Mouse (Mus musculus): Measurements from ENCODE around the gene Teddm2. TPM values are rescaled to one million over a fixed set of nuclear protein-coding genes. Genes with fewer than 3 reads are reported as not detected.

Teddm2 gene
- total and polyA plus RNA-seq, 2 experiments from 2014 or later: 0.33 TPM; not detected in 1

DNA sequence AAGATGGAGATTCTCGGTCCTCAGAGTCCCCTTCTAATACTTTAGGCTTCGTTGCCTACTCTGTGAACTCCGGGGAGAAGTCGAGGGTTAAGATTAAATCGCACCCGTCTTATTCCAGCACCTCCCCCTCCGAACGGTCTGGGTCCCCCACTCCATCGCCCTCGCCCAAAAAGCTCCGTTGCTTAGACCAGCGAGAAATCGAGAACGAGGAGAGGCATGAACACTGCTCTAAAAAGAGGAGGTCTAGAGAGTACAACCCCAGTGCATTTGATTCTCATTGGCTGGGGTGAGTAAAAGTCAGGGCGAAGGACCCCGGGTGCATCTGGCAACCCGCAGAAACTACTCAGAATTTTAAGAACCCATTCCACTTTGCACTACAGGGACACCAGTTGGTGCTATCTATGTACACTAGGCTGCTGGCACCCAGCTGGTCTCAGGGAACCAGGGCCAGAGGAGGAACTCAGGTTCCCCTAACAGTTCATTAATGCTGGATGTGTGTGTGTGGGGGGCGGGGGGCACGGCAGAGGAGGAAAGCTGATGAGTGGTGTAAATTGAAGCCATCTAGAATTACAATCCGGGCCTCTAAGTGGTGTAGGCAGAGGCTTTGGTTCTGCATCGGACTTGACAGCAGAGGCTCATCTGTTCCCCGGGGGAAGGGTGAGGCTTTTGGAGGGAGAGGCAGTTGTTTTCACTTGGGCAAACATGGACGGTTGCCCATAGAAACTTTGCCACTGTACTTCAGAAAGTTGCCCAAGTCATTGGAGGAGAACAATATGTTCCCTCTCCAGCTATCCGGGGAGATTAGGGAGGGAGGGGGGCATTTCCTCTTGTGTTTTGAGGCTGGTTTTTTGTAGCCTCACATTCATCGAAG lies 1.1 kb upstream of the Teddm2 start:
- peak overlapping the region; percentile 94 for H3K9ac ChIP-seq (replicated peaks; ENCODE audit: low read depth, low read length)
- TF ChIP-seq CTCF (IDR thresholded peaks at IDR 0.05; ENCODE audit: low read depth): no peak
- no peak for TF ChIP-seq EP300 (IDR thresholded peaks at IDR 0.05; ENCODE audit: low read depth)
- H3K36me3 ChIP-seq (replicated peaks; ENCODE audit: control insufficient read depth, insufficient read depth, low read length): peaks cover 36% of the 10 kb centered on the region
- H3K4me3 ChIP-seq (ENCODE audit: low read depth, low read length): peak overlapping the region; percentile 81
- peaks cover 6% of the 10 kb centered on the region for H3K4me1 ChIP-seq (ENCODE audit: control insufficient read depth, insufficient read depth)
- H3K27ac ChIP-seq (ENCODE audit: low read depth): peak overlapping the region; percentile 94
- 4% methylated on average over 25 of the region's 25 CpGs for WGBS
- ATAC-seq (ENCODE audit: insufficient read depth, low read depth) (no peak), DNase-seq (ENCODE audit: low spot score) (peak; percentile 54)
- H3K4me2 ChIP-seq (ENCODE audit: low read depth, low read length): peak overlapping the region; percentile 81
- H3K27me3 ChIP-seq (ENCODE audit: control insufficient read depth, insufficient read depth, low read length): no peaks in the 10 kb centered on the region
- no peaks in the 10 kb centered on the region for H3K9me3 ChIP-seq (replicated peaks; ENCODE audit: control insufficient read depth, low read length)

- ATAC-seq (ENCODE audit: insufficient read depth, low read depth) (peak; percentile 40), DNase-seq (ENCODE audit: low spot score) (peak; percentile 36)
- Histone ChIP-seq H3K27me3 (ENCODE audit: control insufficient read depth, insufficient read depth, low read length) (no peaks in the 10 kb centered on the region), H3K4me2 (ENCODE audit: low read depth, low read length) (peak overlapping the region; percentile 81), H3K9me3 (replicated peaks; ENCODE audit: control insufficient read depth, low read length) (no peaks in the 10 kb centered on the region), H3K36me3 (replicated peaks; ENCODE audit: control insufficient read depth, insufficient read depth, low read length) (peaks cover 29% of the 10 kb centered on the region), H3K4me3 (ENCODE audit: low read depth, low read length) (peak overlapping the region; percentile 81), H3K9ac (replicated peaks; ENCODE audit: low read depth, low read length) (peak overlapping the region; percentile 94), H3K27ac (ENCODE audit: low read depth) (peak overlapping the region; percentile 94), H3K4me1 (ENCODE audit: control insufficient read depth, insufficient read depth) (peaks cover 6% of the 10 kb centered on the region)
- TF ChIP-seq CTCF (IDR thresholded peaks at IDR 0.05; ENCODE audit: low read depth) (no peak), EP300 (IDR thresholded peaks at IDR 0.05; ENCODE audit: low read depth) (no peak; the same call in 1 of the 2 replicates)
- 0% methylated on average over 35 of the region's 36 CpGs for WGBS
Observed at GRCm38 (mm10) chr1:153900381-153900780, 353 bp upstream of the Teddm2 start.

- Histone ChIP-seq H3K9ac (replicated peaks; ENCODE audit: low read depth, low read length) (peak overlapping the region; percentile 94), H3K27me3 (ENCODE audit: control insufficient read depth, insufficient read depth, low read length) (no peaks in the 10 kb centered on the region), H3K4me1 (ENCODE audit: control insufficient read depth, insufficient read depth) (peaks cover 6% of the 10 kb centered on the region), H3K27ac (ENCODE audit: low read depth) (peak overlapping the region; percentile 68), H3K36me3 (replicated peaks; ENCODE audit: control insufficient read depth, insufficient read depth, low read length) (peaks cover 17% of the 10 kb centered on the region), H3K4me2 (ENCODE audit: low read depth, low read length) (peak overlapping the region; percentile 81), H3K4me3 (ENCODE audit: low read depth, low read length) (peak overlapping the region; percentile 81), H3K9me3 (replicated peaks; ENCODE audit: control insufficient read depth, low read length) (no peaks in the 10 kb centered on the region)
- DNase-seq (ENCODE audit: low spot score) (no peak), ATAC-seq (ENCODE audit: insufficient read depth, low read depth) (no peak)
- TF ChIP-seq EP300 (IDR thresholded peaks at IDR 0.05; ENCODE audit: low read depth): no peak
- no peak for TF ChIP-seq CTCF (IDR thresholded peaks at IDR 0.05; ENCODE audit: low read depth)
- 20% methylated on average over 22 of the region's 22 CpGs for WGBS
Observed at GRCm38 (mm10) chr1:153898989-153899730, 868 bp downstream of the Teddm2 start.

GRCm38 (mm10) chr1:153897196-153897595 lies 2.8 kb downstream of the Teddm2 start:
- Histone ChIP-seq H3K4me1 (ENCODE audit: control insufficient read depth, insufficient read depth) (peaks cover 6% of the 10 kb centered on the region), H3K4me3 (ENCODE audit: low read depth, low read length) (no peak overlapping the region), H3K9me3 (replicated peaks; ENCODE audit: control insufficient read depth, low read length) (no peaks in the 10 kb centered on the region), H3K36me3 (replicated peaks; ENCODE audit: control insufficient read depth, insufficient read depth, low read length) (no peaks in the 10 kb centered on the region), H3K9ac (replicated peaks; ENCODE audit: low read depth, low read length) (no peak overlapping the region), H3K27ac (ENCODE audit: low read depth) (no peak overlapping the region), H3K4me2 (ENCODE audit: low read depth, low read length) (no peak overlapping the region), H3K27me3 (ENCODE audit: control insufficient read depth, insufficient read depth, low read length) (no peaks in the 10 kb centered on the region)
- ATAC-seq (ENCODE audit: insufficient read depth, low read depth) (no peak), DNase-seq (ENCODE audit: low spot score) (no peak)
- no peak for TF ChIP-seq EP300 (IDR thresholded peaks at IDR 0.05; ENCODE audit: low read depth)
- TF ChIP-seq CTCF (IDR thresholded peaks at IDR 0.05; ENCODE audit: low read depth): no peak
- WGBS: 75% methylated on average over 8 of the region's 8 CpGs

DNA sequence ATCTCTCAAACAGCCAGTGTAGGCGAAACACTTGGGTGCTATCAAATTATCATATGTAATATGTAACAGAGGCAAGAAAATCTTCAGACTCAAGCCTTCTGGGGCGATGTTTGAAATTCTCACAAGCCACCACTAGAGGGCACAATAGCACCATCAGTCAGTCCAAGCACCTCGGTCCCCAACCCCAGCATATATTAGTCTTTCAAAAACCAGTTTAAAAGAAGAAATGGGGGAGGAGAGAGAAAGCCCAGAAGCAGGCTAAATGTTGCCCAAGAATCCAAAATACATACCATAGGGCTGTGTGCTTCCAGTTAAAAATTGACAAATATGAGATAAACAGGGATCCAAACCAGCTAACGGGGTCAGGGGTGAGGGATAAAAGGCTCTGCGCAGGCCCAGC lies 5.0 kb downstream of the Teddm2 start:
- Histone ChIP-seq H3K9ac (replicated peaks; ENCODE audit: low read depth, low read length) (no peak overlapping the region), H3K36me3 (replicated peaks; ENCODE audit: control insufficient read depth, insufficient read depth, low read length) (no peaks in the 10 kb centered on the region), H3K9me3 (replicated peaks; ENCODE audit: control insufficient read depth, low read length) (no peaks in the 10 kb centered on the region), H3K4me3 (ENCODE audit: low read depth, low read length) (no peak overlapping the region), H3K4me2 (ENCODE audit: low read depth, low read length) (no peak overlapping the region), H3K4me1 (ENCODE audit: control insufficient read depth, insufficient read depth) (no peaks in the 10 kb centered on the region), H3K27me3 (ENCODE audit: control insufficient read depth, insufficient read depth, low read length) (0 out of 2 replicates have a peak, but pooled peaks cover 4% of the 10 kb centered on the region), H3K27ac (ENCODE audit: low read depth) (no peak overlapping the region)
- ATAC-seq (ENCODE audit: insufficient read depth, low read depth) (no peak), DNase-seq (ENCODE audit: low spot score) (peak; percentile 65)
- WGBS: 39% methylated on average over 5 of the region's 5 CpGs
- 0 out of 2 replicates have a peak, but pooled peaks have one; percentile 19 for TF ChIP-seq EP300 (IDR thresholded peaks at IDR 0.05; ENCODE audit: low read depth)
- TF ChIP-seq CTCF (IDR thresholded peaks at IDR 0.05; ENCODE audit: low read depth): peak; percentile 85

All from heart, postnatal 0 days (tissue).